Mouse (Mus musculus) T-helper 1 cell (primary cell): ENCODE data around the gene Kif22.
"Not testable (repeated sequence)": the region's sequence is repeated elsewhere in the genome, so short reads cannot be mapped to it uniquely, and the experiment has no call there.

Source experiments
- in situ Hi-C: fragments of 300-600 bp; cut with MboI, MseI; formaldehyde crosslinking; loops from one replicate; pipeline ENCODE4 v1.15.1; 2025; ENCODE audit warnings: high pct_unique_total_duplicates

Gene Kif22

GRCm38 (mm10) chr7:127041851-127042672 lies at the start of gene Kif22:
Kif22 (minus strand) TSS chr7:127042471.
- in situ Hi-C loops, result no loop called here

DNA sequence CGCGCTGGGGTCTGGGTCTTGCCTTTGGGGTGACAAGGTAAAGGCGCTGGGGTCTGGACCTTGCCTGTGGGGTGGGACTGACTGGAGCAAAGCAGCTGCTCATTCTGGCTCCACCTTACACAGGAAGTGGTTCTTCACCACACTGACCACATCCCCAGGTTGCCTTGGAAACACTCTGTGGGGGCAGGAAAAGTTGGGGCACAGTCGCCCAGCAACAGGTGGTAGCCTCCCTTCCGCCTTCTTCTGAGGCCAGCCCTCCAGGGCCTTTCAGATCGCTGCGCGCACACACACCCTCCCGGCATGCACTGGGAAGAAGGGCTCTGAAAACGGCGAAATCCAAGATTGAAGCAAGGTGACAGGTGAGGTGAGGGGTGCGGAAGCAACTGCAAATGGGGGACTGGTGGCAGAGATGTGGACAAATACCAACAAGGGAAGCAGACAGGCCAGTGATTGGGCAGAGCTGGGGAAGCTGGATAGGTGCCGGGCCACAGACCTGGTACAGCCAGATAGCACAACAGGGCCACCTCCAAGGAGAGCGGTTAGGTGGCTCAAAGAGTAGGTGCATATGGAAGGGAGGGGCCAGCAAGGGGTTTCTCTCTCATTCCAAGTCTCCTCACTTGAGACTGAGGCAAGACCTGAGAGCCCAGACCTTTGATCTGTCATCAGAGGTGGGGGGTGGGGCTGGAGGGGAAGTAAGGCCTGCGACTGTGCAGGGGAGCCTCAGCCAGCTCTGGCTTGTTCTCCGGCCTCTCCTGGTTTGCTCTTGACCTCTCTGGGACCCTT lies 49.0 kb upstream of the Kif22 start, which contains the start of gene AI467606:
Gene AI467606 (plus strand): TSS at position 246 of the 783 bp plus-strand sequence.
- in situ Hi-C loops, result no loop called here

DNA sequence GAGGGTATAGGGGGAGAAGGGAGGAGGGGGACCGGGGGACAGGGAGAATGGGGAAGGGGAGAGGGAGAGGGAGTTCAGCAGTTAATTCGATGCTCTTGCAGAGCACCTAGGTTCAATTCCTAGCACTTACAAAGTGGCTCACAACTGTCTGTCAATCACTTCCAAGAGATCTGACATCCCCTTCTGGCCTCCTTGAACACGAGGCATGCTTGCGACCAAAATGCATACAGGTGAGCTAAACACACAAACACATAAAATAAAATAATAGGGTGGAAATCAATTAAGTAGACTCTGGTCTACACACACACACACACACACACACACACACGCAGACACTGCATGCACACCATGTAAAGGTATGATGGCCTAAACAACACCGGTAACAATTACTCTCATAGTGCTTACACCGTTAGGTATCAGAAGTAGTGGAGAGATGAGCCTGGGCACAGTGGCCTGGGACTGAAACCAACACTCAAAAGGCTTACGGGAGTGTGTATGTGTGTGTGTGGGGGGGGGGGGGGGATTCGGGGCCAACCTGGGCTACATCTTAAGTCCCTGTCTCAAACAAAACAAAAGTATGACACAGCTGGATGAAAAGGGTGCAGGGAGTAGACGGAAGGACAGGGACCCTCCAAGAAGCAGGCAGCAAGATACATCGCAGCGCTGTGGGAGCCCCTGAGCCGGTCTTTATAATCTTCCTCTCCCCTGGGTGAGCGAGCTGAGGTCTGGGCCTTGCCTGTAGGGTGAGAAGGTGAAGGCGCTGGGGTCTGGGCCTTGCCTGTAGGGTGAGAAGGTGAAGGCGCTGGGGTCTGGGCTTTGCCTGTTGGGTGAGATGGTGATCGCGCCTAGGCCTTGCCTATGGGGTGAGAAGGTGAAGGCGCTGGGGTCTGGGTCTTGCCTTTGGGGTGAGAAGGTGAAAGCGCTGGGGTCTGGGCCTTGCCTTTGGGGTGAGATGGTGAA lies 48.2 kb upstream of the Kif22 start:
- in situ Hi-C loops, result no loop called here

GRCm38 (mm10) chr7:127088901-127089845 lies 46.9 kb upstream of the Kif22 start:
- in situ Hi-C loops, result no loop called here

DNA sequence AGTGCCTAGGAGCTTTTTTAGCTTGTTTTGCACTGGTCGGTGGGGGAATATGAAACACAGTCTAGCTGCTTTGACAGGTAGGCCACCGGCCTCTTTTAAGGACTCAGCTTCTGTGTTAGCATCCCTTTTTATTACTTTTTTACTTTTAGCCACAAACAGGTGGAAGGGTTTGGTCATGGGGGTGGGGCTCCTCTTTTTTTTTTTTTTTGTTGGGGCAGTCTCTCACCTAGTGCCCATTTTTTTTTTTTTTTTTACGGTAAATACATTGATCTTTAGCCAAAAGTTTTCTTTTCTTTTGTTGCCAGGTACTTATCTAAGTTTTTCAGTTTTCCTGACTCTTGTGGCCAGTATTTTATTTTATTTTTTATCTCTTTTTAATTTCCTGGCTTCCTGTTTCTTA lies 45.8 kb upstream of the Kif22 start:
- in situ Hi-C loops, result no loop called here

DNA sequence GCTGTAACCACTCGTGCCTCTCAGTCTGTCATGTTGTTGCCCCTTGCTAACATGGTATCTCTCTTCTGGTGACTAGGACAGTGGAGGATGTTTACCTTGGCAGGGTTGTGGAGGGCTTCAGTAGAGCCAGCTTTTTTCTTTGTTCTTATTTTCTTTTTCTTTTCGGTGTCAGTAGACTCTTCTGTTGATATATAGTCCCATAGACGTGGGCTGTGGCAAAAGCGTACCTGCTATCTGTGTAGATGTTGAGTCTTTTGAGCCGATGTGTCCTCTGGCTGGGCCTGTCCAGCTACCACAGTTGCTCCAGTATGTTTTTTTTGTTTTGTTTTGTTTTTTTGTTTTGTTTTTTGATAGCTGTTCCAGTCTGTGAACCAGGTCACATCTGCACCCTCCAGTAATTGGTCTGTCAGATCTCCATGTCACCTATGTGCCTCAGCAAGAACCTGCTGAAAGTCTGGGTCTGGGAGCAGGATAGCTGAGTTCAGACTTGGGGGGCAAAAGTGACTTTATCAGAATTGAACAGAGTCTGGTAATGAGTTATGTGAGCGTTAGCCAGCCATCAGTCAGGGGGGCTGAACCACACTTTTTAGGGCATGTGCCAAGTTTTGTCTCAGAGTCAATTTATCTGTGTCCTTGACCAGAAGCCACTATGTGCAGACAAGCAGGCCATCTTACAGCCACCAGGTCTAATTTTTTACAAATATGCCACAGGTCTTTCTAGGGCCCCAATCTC lies 45.2 kb upstream of the Kif22 start, which contains the start of gene Zg16:
Gene Zg16 (minus strand): TSS at position 51 of the 733 bp plus-strand sequence.
- in situ Hi-C loops, result not testable (repeated sequence)

- in situ Hi-C loops, result not testable (repeated sequence)
These were observed 43.5 kb upstream of the Kif22 start for GRCm38 (mm10) chr7:127085751-127086150.

DNA sequence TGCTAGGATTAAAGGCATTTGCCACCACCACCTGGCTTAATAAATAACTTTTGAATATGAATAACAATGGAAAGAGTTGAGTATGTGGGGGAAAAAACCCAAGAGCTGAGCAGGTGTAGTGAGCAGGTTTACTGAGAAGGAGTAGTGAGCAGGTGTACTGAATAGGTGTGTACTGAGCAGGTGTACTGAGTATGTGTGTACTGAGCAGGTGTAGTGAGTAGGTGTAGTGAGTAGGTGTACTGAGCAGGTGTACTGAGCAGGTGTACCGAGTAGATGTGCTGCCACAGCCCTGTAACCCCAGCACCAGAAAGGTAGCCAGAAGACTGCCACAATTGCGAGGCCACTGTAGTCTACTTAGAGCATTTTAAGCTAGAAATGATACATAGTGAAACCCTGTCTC lies 42.5 kb upstream of the Kif22 start:
- in situ Hi-C loops, result no loop called here

- in situ Hi-C loops, result no loop called here
These were observed 41.4 kb upstream of the Kif22 start for GRCm38 (mm10) chr7:127083689-127084088.

DNA sequence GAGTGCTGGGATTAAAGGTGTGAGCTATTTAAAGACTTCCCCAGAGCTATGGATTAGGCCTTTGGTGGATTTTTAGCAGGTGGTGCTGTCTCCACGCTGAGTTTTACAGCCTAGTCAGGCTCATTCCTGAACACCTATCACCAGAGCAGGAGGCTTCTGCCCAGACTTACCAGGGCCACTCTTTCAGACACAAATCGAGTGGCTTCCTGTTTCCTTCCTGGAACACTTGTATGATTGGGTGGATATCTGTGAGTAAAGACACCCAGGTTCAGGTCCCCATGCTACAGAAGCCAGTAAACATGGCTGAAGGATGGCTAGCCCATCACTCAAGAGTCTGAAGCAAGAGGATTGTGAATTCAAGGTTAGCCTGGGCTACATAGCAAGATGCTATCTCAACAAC lies 40.7 kb upstream of the Kif22 start:
- in situ Hi-C loops, result no loop called here

GRCm38 (mm10) chr7:127082271-127082670 lies 40.0 kb upstream of the Kif22 start:
- in situ Hi-C loops, result no loop called here

- in situ Hi-C loops, result no loop called here
These were observed 37.8 kb upstream of the Kif22 start for GRCm38 (mm10) chr7:127080045-127080444.

DNA sequence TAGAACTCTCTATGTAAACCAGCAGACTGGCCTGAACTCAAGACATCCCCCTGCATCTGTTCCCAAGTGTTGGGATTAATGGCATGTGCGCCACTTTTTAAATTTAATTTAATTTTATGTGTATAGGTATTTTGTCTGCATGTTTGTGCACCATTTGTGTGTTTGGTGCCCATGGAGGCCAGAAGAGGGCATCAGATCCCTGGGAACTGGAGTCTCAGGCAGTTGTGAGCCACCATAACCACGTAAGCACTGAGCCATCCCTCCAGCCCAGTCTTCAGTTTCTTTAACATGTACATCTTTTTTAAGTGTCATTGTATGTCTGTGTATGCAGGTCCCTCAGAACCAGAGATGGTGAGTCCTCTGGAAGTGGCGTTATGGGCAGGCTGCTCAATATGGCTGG lies 35.4 kb upstream of the Kif22 start:
- in situ Hi-C loops, result no loop called here

DNA sequence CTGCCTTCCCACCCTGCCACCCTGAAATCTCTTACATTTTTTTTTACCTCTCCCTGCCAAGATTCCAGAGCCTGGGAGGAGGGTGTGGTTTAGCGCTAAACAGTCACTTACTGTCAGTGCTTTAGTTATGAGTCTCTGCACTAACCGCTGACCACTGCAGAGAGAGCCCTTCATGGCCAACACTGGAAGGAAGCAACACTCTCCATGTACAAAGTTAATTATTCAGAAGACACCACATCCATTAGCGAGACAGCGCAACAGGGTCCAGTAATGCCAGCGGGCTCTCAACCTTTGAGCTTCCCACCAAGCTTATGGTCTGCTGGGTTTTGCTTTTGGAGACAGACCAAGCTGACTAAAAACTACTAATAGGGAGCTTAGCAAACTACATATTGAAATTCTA lies 33.9 kb upstream of the Kif22 start:
- in situ Hi-C loops, result no loop called here

DNA sequence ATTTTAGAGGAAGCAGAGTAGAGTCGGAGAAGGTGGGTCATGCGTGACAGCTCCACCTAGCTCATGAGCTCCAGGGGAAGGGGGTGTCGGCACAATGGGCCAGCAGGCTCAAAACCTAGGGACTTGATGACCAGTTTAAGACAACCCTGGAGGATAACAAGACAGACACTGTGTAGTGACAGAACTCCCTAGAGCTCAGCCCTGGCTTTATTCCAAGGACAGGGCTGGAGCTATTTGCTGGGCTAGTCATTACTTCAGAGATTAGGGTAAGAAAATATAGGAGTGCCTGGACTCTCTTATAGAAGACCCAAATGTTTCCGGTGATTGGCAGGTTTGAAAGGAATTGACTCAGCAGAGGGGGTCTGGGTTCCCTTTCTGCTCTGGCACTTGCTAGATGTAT lies 30.9 kb upstream of the Kif22 start:
- in situ Hi-C loops, result no loop called here

GRCm38 (mm10) chr7:127070871-127071413 lies 28.7 kb upstream of the Kif22 start:
- in situ Hi-C loops, result no loop called here

GRCm38 (mm10) chr7:127066317-127066716 lies 24.0 kb upstream of the Kif22 start:
- in situ Hi-C loops, result no loop called here

DNA sequence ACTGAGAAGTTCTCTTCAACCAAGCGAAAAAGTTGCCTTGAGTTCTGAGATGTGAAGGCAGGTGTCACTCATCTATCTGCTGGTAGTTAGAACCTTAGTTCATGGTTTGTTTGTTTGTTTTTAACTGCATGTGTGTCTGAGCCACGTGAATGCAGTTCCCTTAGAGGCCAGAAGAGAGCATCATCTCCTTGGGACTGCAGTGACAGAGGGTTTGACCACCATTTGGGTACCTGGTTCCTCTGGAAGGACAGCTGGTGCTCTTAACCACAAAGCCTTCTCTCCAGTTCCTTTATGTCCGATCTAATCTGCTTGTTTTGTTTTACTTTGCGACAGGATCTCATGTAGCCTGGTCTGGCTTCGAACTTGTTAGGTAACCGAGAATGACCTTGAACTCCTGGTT lies 23.3 kb upstream of the Kif22 start:
- in situ Hi-C loops, result no loop called here

- in situ Hi-C loops, result no loop called here
These were observed 12.8 kb upstream of the Kif22 start for GRCm38 (mm10) chr7:127055026-127055585.
